Mouse (Mus musculus) hematopoietic multipotent progenitor cell, adult 10-12 weeks (in vitro differentiated cells): ENCODE results near the gene Lrrc45. TPM values are rescaled to one million over a fixed set of nuclear protein-coding genes. Genes with fewer than 3 reads are reported as not detected.

Source experiments
- polyA plus RNA-seq: library from polyadenylated mRNA; stranded (reverse); fragments of >175 nt; gene quantifications from 2 replicates; pipeline ENCODE4 v1.2.3, GENCODE M21; 2012; ENCODE audit warnings: low replicate concordance

Lrrc45 gene
- polyA plus RNA-seq: 32.9 and 53.7 TPM in 2 replicates

GRCm38 (mm10) chr11:120713580-120714518, at the start of gene Lrrc45, which contains the start of gene Cenpx:
Gene Lrrc45, plus strand, starts transcription at chr11:120713925.
Gene Cenpx, minus strand, starts transcription at chr11:120713738.

GRCm38 (mm10) chr11:120672687-120673593, 40.8 kb upstream of the Lrrc45 start, which contains the start of gene Aspscr1:
Gene Aspscr1, plus strand, starts transcription at chr11:120672973.

GRCm38 (mm10) chr11:120721124-120722066, 7.7 kb downstream of the Lrrc45 start, which contains the start of gene Rac3:
Gene Rac3, plus strand, starts transcription at chr11:120721470.

GRCm38 (mm10) chr11:120727169-120727527, 13.4 kb downstream of the Lrrc45 start, which contains the start of gene Dcxr:
Gene Dcxr, minus strand, starts transcription at chr11:120727281.

GRCm38 (mm10) chr11:120731858-120732680, 18.3 kb downstream of the Lrrc45 start, which contains the start of gene Cbr2:
Gene Cbr2, minus strand, starts transcription at chr11:120732114.

GRCm38 (mm10) chr11:120762672-120763041, 48.9 kb downstream of the Lrrc45 start, which contains the start of gene Hmga1b:
Gene Hmga1b, plus strand, starts transcription at chr11:120762794.

Other genes starting within 250 kb of the Lrrc45 start
- gene Arl16, start 246.3 kb upstream of the Lrrc45 start, polyA plus RNA-seq: 27.3 and 31.8 TPM in 2 replicates
- 130 and 185 TPM in 2 replicates for gene Mrpl12, start 229.3 kb upstream of the Lrrc45 start, polyA plus RNA-seq
- 27.5 and 43.7 TPM in 2 replicates for gene Slc25a10, start 222.1 kb upstream of the Lrrc45 start, polyA plus RNA-seq
- not detected in 2 replicates for gene Gcgr, start 183.2 kb upstream of the Lrrc45 start, polyA plus RNA-seq
- 130 and 145 TPM in 2 replicates for gene Mcrip1, start 164.2 kb upstream of the Lrrc45 start, polyA plus RNA-seq
- not detected in 2 replicates for gene Ppp1r27, start 162.8 kb upstream of the Lrrc45 start, polyA plus RNA-seq
- 322 and 696 TPM in 2 replicates for gene P4hb, start 140.7 kb upstream of the Lrrc45 start, polyA plus RNA-seq
- 989 and 1,139 TPM in 2 replicates for gene Arhgdia, start 132.3 kb upstream of the Lrrc45 start, polyA plus RNA-seq
- 123 and 133 TPM in 2 replicates for gene Alyref, start 115.6 kb upstream of the Lrrc45 start, polyA plus RNA-seq
- 30.2 and 93.3 TPM in 2 replicates for gene Anapc11, start 115.5 kb upstream of the Lrrc45 start, polyA plus RNA-seq
- 3.7 and 6.2 TPM in 2 replicates for gene Npb, start 105.4 kb upstream of the Lrrc45 start, polyA plus RNA-seq
- 62.9 and 99.6 TPM in 2 replicates for gene Pcyt2, start 96.0 kb upstream of the Lrrc45 start, polyA plus RNA-seq
- gene Sirt7, start 88.7 kb upstream of the Lrrc45 start, polyA plus RNA-seq: 225 and 508 TPM in 2 replicates
- 42.4 and 46.3 TPM in 2 replicates for gene Mafg, start 80.3 kb upstream of the Lrrc45 start, polyA plus RNA-seq
- gene Pycr1, start 70.2 kb upstream of the Lrrc45 start, polyA plus RNA-seq: 1.2 and 1.3 TPM in 2 replicates
- gene Myadml2, start 65.8 kb upstream of the Lrrc45 start, polyA plus RNA-seq: 0.42 and 1.4 TPM in 2 replicates
- not detected in 2 replicates for gene Notum, start 52.8 kb upstream of the Lrrc45 start, polyA plus RNA-seq
- 214 and 360 TPM in 2 replicates for gene Aspscr1, start 41.0 kb upstream of the Lrrc45 start, polyA plus RNA-seq
- gene Cenpx, start 187 bp upstream of the Lrrc45 start, polyA plus RNA-seq: 30.9 and 103 TPM in 2 replicates
- gene Rac3, start 7.5 kb downstream of the Lrrc45 start, polyA plus RNA-seq: 5.3 and 8.2 TPM in 2 replicates
- gene Dcxr, start 13.4 kb downstream of the Lrrc45 start, polyA plus RNA-seq: 20.4 and 47.0 TPM in 2 replicates
- 7.5 and 8.2 TPM in 2 replicates for gene Cbr2, start 18.2 kb downstream of the Lrrc45 start, polyA plus RNA-seq
- gene Hmga1b, start 48.9 kb downstream of the Lrrc45 start, polyA plus RNA-seq: 196 and 300 TPM in 2 replicates
- gene Rfng, start 70.3 kb downstream of the Lrrc45 start, polyA plus RNA-seq: 32.8 and 46.1 TPM in 2 replicates
- gene Gps1, start 70.3 kb downstream of the Lrrc45 start, polyA plus RNA-seq: 27.5 and 29.8 TPM in 2 replicates
- 78.0 and 102 TPM in 2 replicates for gene Dus1l, start 82.5 kb downstream of the Lrrc45 start, polyA plus RNA-seq
- 64.1 and 156 TPM in 2 replicates for gene Fasn, start 110.6 kb downstream of the Lrrc45 start, polyA plus RNA-seq
- gene Ccdc57, start 218.9 kb downstream of the Lrrc45 start, polyA plus RNA-seq: 0.75 and 0.80 TPM in 2 replicates
- gene Slc16a3, start 234.6 kb downstream of the Lrrc45 start, polyA plus RNA-seq: 12.0 and 55.9 TPM in 2 replicates